Mouse (Mus musculus) embryo, embryonic 10.5 days (tissue): Measurements from ENCODE around the gene Tmem131.
"Not testable (repeated sequence)": the region's sequence is repeated elsewhere in the genome, so short reads cannot be mapped to it uniquely, and the experiment has no call there.

Source experiments
- DNase-seq: peaks from one replicate; pipeline ENCODE4 v3.0.0-alpha.2; 2015; ENCODE audit warnings: low spot score

Gene Tmem131

GRCm38 (mm10) chr1:36917423-36917822 is 26.0 kb downstream of the Tmem131 start:
- DNase-seq, result no peak

- no peak for DNase-seq
Observed at GRCm38 (mm10) chr1:36915200-36915580, 28.3 kb downstream of the Tmem131 start.

GRCm38 (mm10) chr1:36914455-36915199 is 28.8 kb downstream of the Tmem131 start:
- DNase-seq, result peak; percentile 71

- no peak for DNase-seq
Observed at GRCm38 (mm10) chr1:36913806-36914205, 29.7 kb downstream of the Tmem131 start.

GRCm38 (mm10) chr1:36912239-36912638 is 31.2 kb downstream of the Tmem131 start:
- DNase-seq, result no peak

GRCm38 (mm10) chr1:36911603-36912002 is 31.9 kb downstream of the Tmem131 start:
- DNase-seq, result no peak

GRCm38 (mm10) chr1:36910397-36910796 is 33.1 kb downstream of the Tmem131 start:
- DNase-seq, result no peak

- DNase-seq, result not testable (repeated sequence)
Observed at GRCm38 (mm10) chr1:36909965-36910364, 33.5 kb downstream of the Tmem131 start.

GRCm38 (mm10) chr1:36905216-36905615 is 38.2 kb downstream of the Tmem131 start:
- DNase-seq, result no peak

GRCm38 (mm10) chr1:36904489-36904888 is 39.0 kb downstream of the Tmem131 start:
- DNase-seq, result no peak

- no peak for DNase-seq
Observed at GRCm38 (mm10) chr1:36904084-36904451, 39.4 kb downstream of the Tmem131 start.

- no peak for DNase-seq
Observed at GRCm38 (mm10) chr1:36903376-36904083, 39.9 kb downstream of the Tmem131 start.

- DNase-seq, result no peak
Observed at GRCm38 (mm10) chr1:36902533-36903315, 40.7 kb downstream of the Tmem131 start.

- no peak for DNase-seq
Observed at GRCm38 (mm10) chr1:36899622-36900021, 43.8 kb downstream of the Tmem131 start.

GRCm38 (mm10) chr1:36896423-36896822 is 47.0 kb downstream of the Tmem131 start:
- no peak for DNase-seq

- DNase-seq, result no peak
Observed at GRCm38 (mm10) chr1:36895452-36895851, 48.0 kb downstream of the Tmem131 start.

GRCm38 (mm10) chr1:36894136-36894535 is 49.3 kb downstream of the Tmem131 start:
- no peak for DNase-seq

- DNase-seq, result not testable (repeated sequence)
Observed at GRCm38 (mm10) chr1:36893720-36894119, 49.7 kb downstream of the Tmem131 start.

- DNase-seq, result no peak
Observed at GRCm38 (mm10) chr1:36893146-36893545, 50.3 kb downstream of the Tmem131 start.

- no peak for DNase-seq
Observed at GRCm38 (mm10) chr1:36892461-36892860, 51.0 kb downstream of the Tmem131 start.

GRCm38 (mm10) chr1:36889016-36889415 is 54.5 kb downstream of the Tmem131 start:
- no peak for DNase-seq

- no peak for DNase-seq
Observed at GRCm38 (mm10) chr1:36887172-36887571, 56.3 kb downstream of the Tmem131 start.

GRCm38 (mm10) chr1:36886489-36886888 is 57.0 kb downstream of the Tmem131 start:
- DNase-seq, result no peak
